Mouse (Mus musculus) lung, adult 2 months (tissue): ENCODE results near the gene Gpx6. TPM values are rescaled to one million over a fixed set of nuclear protein-coding genes. Genes with fewer than 3 reads are reported as not detected.

Experiments
- DNase-seq: peaks from one replicate; pipeline ENCODE4 v3.0.0; 2022
- H3K4me1 ChIP-seq: fragments of 200-500 bp; 2 replicates; pipeline ENCODE4 v1.6.1; 2011; ENCODE audit warnings: low read length; ENCODE audit not compliant: control insufficient read depth, insufficient read depth
- H3K4me3 ChIP-seq: fragments of 200-500 bp; replicated peaks from 2 replicates; pipeline ENCODE3; 2011; ENCODE audit warnings: low read depth, mild to moderate bottlenecking, control low read depth, low read length; ENCODE audit errors: extremely low read depth
- CTCF ChIP-seq: fragments of 200-500 bp; IDR thresholded peaks from 2 replicates; pipeline ENCODE4 v1.5.1; 2011; ENCODE audit warnings: mild to moderate bottlenecking, low read length, control low read depth; ENCODE audit not compliant: insufficient read depth
- POLR2A ChIP-seq: fragments of 200-500 bp; IDR thresholded peaks from 2 replicates; pipeline ENCODE4 v1.6.1; 2011; ENCODE audit warnings: low read depth, mild to moderate bottlenecking, control low read depth, low read length, borderline replicate concordance; ENCODE audit errors: extremely low read depth
- WGBS: fragments of 180-500 bp; shearing (Covaris S2); methylation state at CpG from one replicate; pipeline ENCODE4 v1.1.7; 2018; 5-methylcytosine and 5-hydroxymethylcytosine counted together
- polyA plus RNA-seq: library from polyadenylated mRNA; depleted of rRNA; stranded (reverse); fragments of >200 nt; gene quantifications from 2 replicates; pipeline ENCODE4 v1.2.3, GENCODE M21; 2012

The Gpx6 gene
- polyA plus RNA-seq, 1 experiment: not detected

GRCm38 (mm10) chr13:21322509-21323375 is 10.8 kb downstream of the Gpx6 start:
- TF ChIP-seq POLR2A: no peak
- no peak for TF ChIP-seq CTCF
- DNase-seq: no peak
- Histone ChIP-seq H3K4me3 (no peak overlapping the region), H3K4me1 (peaks cover 3% of the 10 kb centered on the region)
- 24% methylated on average over 18 of the region's 18 CpGs for WGBS

DNA sequence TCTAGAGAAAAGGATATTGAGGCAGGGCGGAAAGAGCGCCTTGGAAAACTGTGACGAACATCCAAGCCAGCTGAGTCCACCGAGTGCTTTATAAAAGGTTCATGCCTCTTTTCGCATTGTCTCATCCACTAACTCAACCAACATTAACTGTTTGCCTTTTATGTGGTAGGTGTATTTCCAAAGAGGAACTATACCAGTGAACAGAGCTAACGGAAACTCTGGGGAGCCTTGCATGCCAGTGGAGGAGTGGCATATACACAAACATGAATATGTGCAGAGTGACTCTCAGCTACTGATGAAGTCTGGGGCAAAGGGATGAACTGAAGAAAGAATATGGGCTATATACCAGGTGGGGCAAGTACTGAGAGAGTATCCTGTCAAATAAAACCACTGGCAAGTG is 11.5 kb downstream of the Gpx6 start:
- Histone ChIP-seq H3K4me3 (no peak overlapping the region), H3K4me1 (peaks cover 3% of the 10 kb centered on the region)
- DNase-seq: no peak
- TF ChIP-seq POLR2A: no peak
- no peak for TF ChIP-seq CTCF
- 57% methylated on average over 6 of the region's 6 CpGs for WGBS

- no peak for DNase-seq
- H3K4me3 ChIP-seq: no peak overlapping the region
- H3K4me1 ChIP-seq: peaks cover 3% of the 10 kb centered on the region
- TF ChIP-seq CTCF: 0 out of 2 replicates have a peak, but pooled peaks have one; percentile 8
- TF ChIP-seq POLR2A: no peak
- 9% methylated on average over 4 of the region's 4 CpGs for WGBS
These were observed 14.3 kb downstream of the Gpx6 start for GRCm38 (mm10) chr13:21326191-21326590.

GRCm38 (mm10) chr13:21326657-21327211 is 14.8 kb downstream of the Gpx6 start:
- TF ChIP-seq CTCF (peak; percentile 75), POLR2A (no peak)
- Histone ChIP-seq H3K4me1 (peaks cover 3% of the 10 kb centered on the region), H3K4me3 (peak overlapping the region; percentile 93)
- WGBS: under 1% methylated on average over 24 of the region's 24 CpGs
- DNase-seq: peak; percentile 77

- DNase-seq: no peak
- TF ChIP-seq POLR2A (no peak), CTCF (no peak)
- no peak overlapping the region for H3K4me3 ChIP-seq
- 1% methylated on average over 9 of the region's 9 CpGs for WGBS
- H3K4me1 ChIP-seq: peaks cover 3% of the 10 kb centered on the region
These were observed 15.5 kb downstream of the Gpx6 start for GRCm38 (mm10) chr13:21327424-21327823.

- Histone ChIP-seq H3K4me1 (no peaks in the 10 kb centered on the region), H3K4me3 (no peak within 1 kb of the TSS)
- DNase-seq: no peak
- no peak for TF ChIP-seq CTCF
- TF ChIP-seq POLR2A: no peak
- 82% methylated on average over 1 of the region's 1 CpGs for WGBS
These were observed 34.7 kb downstream of the Gpx6 start, which contains the start of gene Olfr1367 for GRCm38 (mm10) chr13:21346610-21347009. Gene Olfr1367, plus strand, starts transcription at chr13:21346910.

- H3K4me1 ChIP-seq: no peaks in the 10 kb centered on the region
- H3K4me3 ChIP-seq: no peak overlapping the region
- TF ChIP-seq POLR2A (no peak), CTCF (no peak)
- no peak for DNase-seq
These were observed 38.7 kb downstream of the Gpx6 start for GRCm38 (mm10) chr13:21350593-21350992.

- peak; percentile 82 for DNase-seq
- Histone ChIP-seq H3K4me3 (peak within 1 kb of the TSS; percentile 86), H3K4me1 (peaks cover 3% of the 10 kb centered on the region)
- TF ChIP-seq CTCF (no peak), POLR2A (peak; percentile 86; the same call in 1 of the 2 replicates)
- WGBS: under 1% methylated on average over 29 of the region's 29 CpGs
These were observed 50.8 kb downstream of the Gpx6 start, which contains the start of gene Zscan12 for GRCm38 (mm10) chr13:21362621-21363248. Gene Zscan12, plus strand, starts transcription at chr13:21362820.

DNA sequence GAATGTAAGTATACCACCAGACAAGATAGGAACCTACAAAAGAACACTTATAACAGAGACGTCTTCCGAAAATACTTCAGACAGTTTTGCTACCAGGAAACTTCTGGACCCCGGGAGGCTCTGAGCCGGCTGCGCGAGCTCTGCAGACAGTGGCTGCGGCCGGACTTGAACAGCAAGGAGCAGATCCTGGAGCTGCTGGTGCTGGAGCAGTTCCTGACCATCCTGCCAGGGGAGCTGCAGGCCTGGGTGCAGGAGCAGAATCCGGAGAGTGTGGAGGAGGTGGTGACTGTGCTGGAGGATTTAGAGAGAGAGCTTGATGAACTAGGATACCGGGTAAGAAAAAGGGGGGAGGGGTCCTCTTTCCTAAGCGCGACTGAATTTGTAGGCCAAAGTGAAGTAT is 51.8 kb downstream of the Gpx6 start:
- Histone ChIP-seq H3K4me3 (no peak overlapping the region), H3K4me1 (peaks cover 3% of the 10 kb centered on the region)
- 58% methylated on average over 12 of the region's 12 CpGs for WGBS
- TF ChIP-seq CTCF (no peak), POLR2A (no peak)
- DNase-seq: no peak
